Comparison of ENCODE assay signal across 10 mouse cellular contexts in the genomic region with DNA sequence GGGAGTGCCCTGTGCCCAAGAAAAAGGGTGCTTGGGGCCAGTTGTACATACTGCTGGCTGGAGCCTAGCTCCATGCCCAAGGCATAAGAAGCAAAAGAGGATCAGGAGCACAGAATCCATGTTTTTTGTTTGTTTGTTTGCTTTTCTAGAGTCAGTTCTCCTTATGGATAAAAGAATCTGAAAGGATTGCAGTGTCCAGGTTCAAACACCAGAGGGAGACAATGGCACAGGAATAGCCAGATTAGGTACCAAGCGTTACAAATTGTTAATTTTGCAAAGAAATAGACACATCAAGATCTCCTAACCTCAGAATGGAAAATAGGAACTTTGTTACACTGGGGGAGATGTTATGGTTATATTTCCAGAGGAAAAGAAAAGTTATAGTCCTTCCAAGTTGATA. TPM values are rescaled to one million over a fixed set of nuclear protein-coding genes. Genes with fewer than 3 reads are reported as not detected.
DNase-seq lines count a peak whose midpoint lies in the region; ATAC-seq lines count a peak whose summit lies in the region.
"Had no signal": no experiment of that assay in that cellular context is flagged by ENCODE, and none has a peak within 500 bp of the region (broad histone marks: within the 10 kb centered on the region; RNA-seq: fewer than 3 reads in every experiment).

No protein-coding gene starts in this region.

- H3K27me3 ChIP-seq in heart, embryonic 10.5 days (ENCODE audit: insufficient read depth, poor library complexity, severe bottlenecking), result no peaks in the 10 kb centered on the region
- no peaks in the 10 kb centered on the region for H3K27me3 ChIP-seq in neural tube, embryonic 11.5 days (ENCODE audit: control insufficient read depth, insufficient read depth, low read length)
- H3K27me3 ChIP-seq: heart, embryonic 15.5 days; neural tube, embryonic 13.5 days had no signal

- peak; percentile 12 for DNase-seq in heart, postnatal 4 days
- no peak for DNase-seq in heart, embryonic 10.5 days (ENCODE audit: low spot score)
- DNase-seq in 3T3-L1 (ENCODE audit: low read depth, low spot score), result peak; percentile 77
- peak; percentile 69 for DNase-seq in adipocyte (ENCODE audit: low spot score)
- DNase-seq in hindlimb bud, embryonic 11.5 days (ENCODE audit: extremely low spot score, low read depth, low spot score), result peak; percentile 12
- DNase-seq in neural tube, embryonic 11.5 days (ENCODE audit: low spot score), result peak; percentile 35
- DNase-seq in thymus, postnatal 25 days, result no peak
- DNase-seq in spleen, adult 12 weeks (ENCODE audit: low spot score), result no peak

- no peaks in the 10 kb centered on the region for H3K9me3 ChIP-seq in heart, embryonic 10.5 days
- no peaks in the 10 kb centered on the region for H3K9me3 ChIP-seq in neural tube, embryonic 11.5 days (ENCODE audit: control insufficient read depth, low read length)
- H3K9me3 ChIP-seq: heart, embryonic 15.5 days; neural tube, embryonic 13.5 days had no signal

- no peak overlapping the region for H3K9ac ChIP-seq in neural tube, embryonic 11.5 days (ENCODE audit: low read length)
- H3K9ac ChIP-seq: heart, embryonic 15.5 days; neural tube, embryonic 13.5 days had no signal

- no peak; the same call in 1 of the 2 replicates for ATAC-seq in neural tube, embryonic 11.5 days (ENCODE audit: insufficient read depth, low FRiP score, low TSS enrichment)

- no peaks in the 10 kb centered on the region for H3K36me3 ChIP-seq in heart, embryonic 10.5 days
- no peaks in the 10 kb centered on the region for H3K36me3 ChIP-seq in neural tube, embryonic 11.5 days (ENCODE audit: control insufficient read depth, insufficient read depth, low read length)
- H3K36me3 ChIP-seq: heart, embryonic 15.5 days; neural tube, embryonic 13.5 days had no signal

- no peak overlapping the region for H3K4me2 ChIP-seq in neural tube, embryonic 11.5 days (ENCODE audit: low read depth)
- H3K4me2 ChIP-seq: heart, embryonic 15.5 days; neural tube, embryonic 13.5 days had no signal

- no peaks in the 10 kb centered on the region for H3K4me1 ChIP-seq in heart, embryonic 10.5 days
- H3K4me1 ChIP-seq in neural tube, embryonic 11.5 days (ENCODE audit: control insufficient read depth, insufficient read depth, low read length), result no peaks in the 10 kb centered on the region
- H3K4me1 ChIP-seq: heart, embryonic 15.5 days; neural tube, embryonic 13.5 days had no signal

- 13% methylated on average over 1 of the region's 1 CpGs for WGBS in heart, embryonic 10.5 days
- WGBS in neural tube, embryonic 11.5 days, result 12% methylated on average over 1 of the region's 1 CpGs

- no peak overlapping the region for H3K27ac ChIP-seq in heart, embryonic 10.5 days
- H3K27ac ChIP-seq in neural tube, embryonic 11.5 days (ENCODE audit: low read depth, low read length), result no peak overlapping the region
- H3K27ac ChIP-seq: heart, embryonic 15.5 days; neural tube, embryonic 13.5 days had no signal

- no peak overlapping the region for H3K4me3 ChIP-seq in heart, embryonic 10.5 days
- H3K4me3 ChIP-seq in neural tube, embryonic 11.5 days (ENCODE audit: low read depth, low read length), result no peak overlapping the region
- H3K4me3 ChIP-seq: heart, embryonic 15.5 days; neural tube, embryonic 13.5 days had no signal

RNA-seq across cellular contexts. Expression of a gene that starts 23.7 kb away (rescaled TPM):
- not detected for total RNA-seq in heart, postnatal 4 days (2021)
- not detected in 2 replicates for polyA plus RNA-seq in heart, embryonic 10.5 days (2016; fragmentation: Nextera tagmentation; extraction: Ambion mirVana)
- not detected in 2 replicates for polyA plus RNA-seq in neural tube, embryonic 11.5 days (2014; fragmentation: Nextera tagmentation; extraction: Ambion mirVana)
- polyA plus RNA-seq: heart, embryonic 15.5 days; neural tube, embryonic 13.5 days had no signal

Comparison
In these comparisons a context has a peak if more than half of its experiments do, and no peak if none do; other contexts are left out.
1. DNase-seq: peak in heart, postnatal 4 days (single experiment), 3T3-L1 (single experiment), adipocyte (single experiment), hindlimb bud, embryonic 11.5 days (single experiment) and neural tube, embryonic 11.5 days (single experiment); none in heart, embryonic 10.5 days (single experiment), thymus, postnatal 25 days (single experiment) and spleen, adult 12 weeks (single experiment).